Mouse (Mus musculus): Measurements from ENCODE around the gene Pla2g1b. TPM values are rescaled to one million over a fixed set of nuclear protein-coding genes. Genes with fewer than 3 reads are reported as not detected.

Gene Pla2g1b
- total and polyA plus RNA-seq, 2 experiments from 2014 or later: not detected

DNA sequence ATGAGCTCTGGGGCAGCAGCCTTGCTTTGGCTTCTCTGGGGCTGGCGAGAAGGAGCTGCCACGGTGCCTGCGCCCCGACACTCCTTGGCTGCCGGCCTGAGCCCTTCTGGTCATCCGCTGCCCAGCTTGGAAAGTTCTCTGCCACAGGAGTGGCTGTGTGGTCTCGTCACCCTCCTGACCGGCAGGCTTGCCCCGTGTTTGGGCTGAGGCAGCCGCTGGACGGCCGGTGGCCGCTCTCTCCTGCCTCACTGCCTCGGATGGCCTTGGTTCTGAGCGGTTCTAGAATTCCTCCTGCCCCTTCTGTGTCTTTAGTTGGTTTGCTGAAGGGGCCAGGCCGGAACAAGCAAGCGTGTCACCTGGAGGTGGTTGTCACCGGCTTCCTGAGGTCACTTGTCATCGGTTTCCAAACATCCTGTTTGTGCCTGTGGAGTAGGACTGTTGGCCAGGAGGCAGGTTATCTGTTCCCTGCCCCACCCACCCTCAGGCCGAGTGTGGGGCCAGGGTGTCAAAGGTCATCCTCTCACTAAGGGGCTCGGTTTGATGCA, 54.3 kb downstream of the Pla2g1b start:
- H3K9ac ChIP-seq: no peak overlapping the region
- H3K4me1 ChIP-seq (ENCODE audit: insufficient read depth): no peaks in the 10 kb centered on the region
- no peak overlapping the region for H3K27ac ChIP-seq (ENCODE audit: low read depth, low read length)
- DNase-seq (no peak), ATAC-seq (no peak)
- no peaks in the 10 kb centered on the region for H3K36me3 ChIP-seq (ENCODE audit: insufficient read depth)
- no peaks in the 10 kb centered on the region for H3K9me3 ChIP-seq (ENCODE audit: low read length)
- H3K4me3 ChIP-seq (ENCODE audit: low read depth, low read length): no peak overlapping the region
- H3K27me3 ChIP-seq (ENCODE audit: insufficient read depth, low read length): no peaks in the 10 kb centered on the region
- WGBS: 85% methylated on average over 21 of the region's 21 CpGs
- no peak for TF ChIP-seq CTCF (IDR thresholded peaks at IDR 0.05; ENCODE audit: low read depth)
- H3K4me2 ChIP-seq (ENCODE audit: low read depth): no peak overlapping the region

DNA sequence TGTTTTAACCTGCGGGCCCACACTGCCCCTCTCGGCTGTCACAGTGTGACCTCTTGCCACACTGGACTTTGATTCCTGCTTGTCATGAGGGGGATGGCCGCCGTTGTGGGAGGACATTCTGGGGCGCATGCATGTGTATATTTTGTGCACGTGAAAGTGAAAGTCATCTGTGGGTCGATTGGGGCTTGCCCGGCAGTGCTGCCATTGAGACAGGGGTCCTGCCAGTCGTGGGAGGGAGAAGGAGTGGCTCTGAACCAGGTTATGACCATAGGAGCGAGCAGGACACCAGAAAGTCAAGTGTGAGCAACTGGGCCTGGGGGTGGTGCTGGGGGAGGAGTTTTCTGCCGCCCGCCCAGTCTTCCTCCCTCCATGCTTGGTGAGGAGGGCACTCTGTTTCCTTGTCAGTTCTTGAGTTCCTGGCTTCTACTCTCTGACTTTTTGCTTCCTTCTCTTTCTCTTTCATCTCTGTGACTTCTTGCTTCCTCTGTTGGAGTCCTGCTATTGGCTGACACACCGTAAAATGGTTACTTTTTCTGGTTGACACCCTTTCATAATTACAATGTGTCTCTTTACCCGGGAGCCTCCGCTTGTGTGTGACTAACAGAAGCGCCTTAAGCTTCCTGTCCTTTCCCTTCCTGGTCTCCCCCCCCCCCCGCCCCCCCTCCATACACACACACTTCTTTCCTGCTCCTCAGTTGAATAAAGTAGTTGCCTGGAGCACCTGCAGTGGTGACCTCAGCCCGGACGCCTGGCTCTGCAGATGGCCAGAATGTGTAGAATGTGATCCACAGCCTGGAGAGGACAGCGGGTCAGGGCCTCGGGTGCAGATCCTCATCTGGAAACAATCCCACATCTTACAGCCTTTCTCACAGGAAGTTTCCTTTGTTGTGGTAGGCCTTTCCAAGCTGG, 55.7 kb downstream of the Pla2g1b start:
- ATAC-seq: no peak
- WGBS: 71% methylated on average over 21 of the region's 21 CpGs
- no peaks in the 10 kb centered on the region for H3K9me3 ChIP-seq (ENCODE audit: low read length)
- no peak for TF ChIP-seq CTCF (IDR thresholded peaks at IDR 0.05; ENCODE audit: low read depth)
- no peak overlapping the region for H3K27ac ChIP-seq (ENCODE audit: low read depth, low read length)
- H3K9ac ChIP-seq: no peak overlapping the region
- H3K27me3 ChIP-seq (ENCODE audit: insufficient read depth, low read length): no peaks in the 10 kb centered on the region
- H3K4me1 ChIP-seq (ENCODE audit: insufficient read depth): no peaks in the 10 kb centered on the region
- DNase-seq: no peak
- no peaks in the 10 kb centered on the region for H3K36me3 ChIP-seq (ENCODE audit: insufficient read depth)
- no peak overlapping the region for H3K4me3 ChIP-seq (ENCODE audit: low read depth, low read length)
- no peak overlapping the region for H3K4me2 ChIP-seq (ENCODE audit: low read depth)

GRCm38 (mm10) chr5:115522531-115522930, 56.5 kb downstream of the Pla2g1b start:
- H3K27me3 ChIP-seq (ENCODE audit: insufficient read depth, low read length): no peaks in the 10 kb centered on the region
- no peak for ATAC-seq
- no peak overlapping the region for H3K4me3 ChIP-seq (ENCODE audit: low read depth, low read length)
- H3K27ac ChIP-seq (ENCODE audit: low read depth, low read length): no peak overlapping the region
- 90% methylated on average over 4 of the region's 4 CpGs for WGBS
- H3K9me3 ChIP-seq (ENCODE audit: low read length): no peaks in the 10 kb centered on the region
- TF ChIP-seq CTCF (IDR thresholded peaks at IDR 0.05; ENCODE audit: low read depth): no peak
- no peaks in the 10 kb centered on the region for H3K36me3 ChIP-seq (ENCODE audit: insufficient read depth)
- DNase-seq: no peak
- no peak overlapping the region for H3K4me2 ChIP-seq (ENCODE audit: low read depth)
- no peak overlapping the region for H3K9ac ChIP-seq
- no peaks in the 10 kb centered on the region for H3K4me1 ChIP-seq (ENCODE audit: insufficient read depth)

DNA sequence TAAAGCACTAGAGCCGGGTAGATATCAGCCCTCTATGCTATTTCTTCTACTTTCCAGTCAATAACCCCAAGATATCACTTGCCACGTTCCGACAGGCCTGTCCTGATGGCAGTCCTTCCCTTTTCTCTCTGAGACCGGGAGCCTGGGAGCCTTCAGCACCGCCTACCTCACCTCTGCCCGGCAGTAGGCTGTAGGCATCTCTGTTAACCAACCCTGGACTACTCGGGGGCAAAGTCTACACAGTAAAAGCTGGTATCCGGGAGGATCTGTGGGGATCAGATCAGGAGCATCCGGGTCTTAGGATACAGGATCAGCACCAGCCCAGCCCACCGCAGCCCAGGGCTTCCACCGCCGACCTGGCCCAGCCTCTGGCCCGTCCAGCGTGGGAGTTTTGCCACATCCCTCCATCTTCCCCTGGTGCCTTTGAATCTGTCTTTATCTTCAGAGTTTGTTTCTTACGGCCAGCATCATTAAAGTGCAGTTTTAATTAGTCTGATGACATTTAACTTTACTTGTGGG, 57.0 kb downstream of the Pla2g1b start:
- Histone ChIP-seq H3K9me3 (ENCODE audit: low read length) (no peaks in the 10 kb centered on the region), H3K27ac (ENCODE audit: low read depth, low read length) (no peak overlapping the region), H3K4me2 (ENCODE audit: low read depth) (no peak overlapping the region), H3K4me3 (ENCODE audit: low read depth, low read length) (no peak overlapping the region), H3K27me3 (ENCODE audit: insufficient read depth, low read length) (no peaks in the 10 kb centered on the region), H3K36me3 (ENCODE audit: insufficient read depth) (no peaks in the 10 kb centered on the region), H3K4me1 (ENCODE audit: insufficient read depth) (no peaks in the 10 kb centered on the region), H3K9ac (no peak overlapping the region)
- whole genome bisulfite sequencing: 81% methylated on average over 15 of the region's 15 CpGs
- ATAC-seq (no peak), DNase-seq (no peak)
- no peak for TF ChIP-seq CTCF (IDR thresholded peaks at IDR 0.05; ENCODE audit: low read depth)

DNA sequence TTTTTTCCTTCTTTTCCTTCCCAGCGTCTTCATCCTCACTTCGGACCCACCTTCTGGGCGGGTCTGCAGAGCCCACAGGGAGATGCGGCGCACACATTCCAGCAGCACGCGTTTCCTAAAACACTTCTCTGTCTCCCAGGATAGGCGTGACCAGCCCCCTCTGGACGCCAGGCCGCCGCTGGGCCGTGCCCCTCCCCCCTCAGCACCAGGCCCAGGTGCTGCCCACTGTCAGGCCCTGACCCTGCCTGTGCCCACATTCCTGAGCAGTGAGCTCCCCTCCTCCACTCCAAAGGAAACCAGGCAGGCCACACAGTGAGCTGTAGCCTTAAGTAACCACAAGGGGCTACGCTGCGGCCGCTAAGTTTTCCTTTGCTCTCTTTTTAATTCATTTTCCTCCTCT, 57.9 kb downstream of the Pla2g1b start:
- Histone ChIP-seq H3K4me3 (ENCODE audit: low read depth, low read length) (no peak overlapping the region), H3K4me2 (ENCODE audit: low read depth) (no peak overlapping the region), H3K9me3 (ENCODE audit: low read length) (no peaks in the 10 kb centered on the region), H3K27ac (ENCODE audit: low read depth, low read length) (no peak overlapping the region), H3K9ac (no peak overlapping the region), H3K27me3 (ENCODE audit: insufficient read depth, low read length) (no peaks in the 10 kb centered on the region), H3K4me1 (ENCODE audit: insufficient read depth) (no peaks in the 10 kb centered on the region), H3K36me3 (ENCODE audit: insufficient read depth) (no peaks in the 10 kb centered on the region)
- ATAC-seq: no peak; the same call in 1 of the 2 replicates
- 18% methylated on average over 15 of the region's 15 CpGs for WGBS
- TF ChIP-seq CTCF (IDR thresholded peaks at IDR 0.05; ENCODE audit: low read depth): peak; percentile 42
- DNase-seq: no peak

Other genes starting within 250 kb of the Pla2g1b start
- gene Pop5, start 230.4 kb upstream of the Pla2g1b start, total RNA-seq (2014; rRNA removed): 32.8 and 40.8 TPM in 2 replicates
- 85.9 and 96.6 TPM in 2 replicates for gene Pop5, start 230.4 kb upstream of the Pla2g1b start, polyA plus RNA-seq (2015; fragmentation: Nextera tagmentation; extraction: Ambion mirVana)
- 91.4 and 106 TPM in 2 replicates for gene Rnf10, start 193.4 kb upstream of the Pla2g1b start, total RNA-seq (2014; rRNA removed)
- 150 and 169 TPM in 2 replicates for gene Rnf10, start 193.4 kb upstream of the Pla2g1b start, polyA plus RNA-seq (2015; fragmentation: Nextera tagmentation; extraction: Ambion mirVana)
- 35.9 and 41.7 TPM in 2 replicates for gene Coq5, start 186.6 kb upstream of the Pla2g1b start, total RNA-seq (2014; rRNA removed)
- gene Coq5, start 186.6 kb upstream of the Pla2g1b start, polyA plus RNA-seq (2015; fragmentation: Nextera tagmentation; extraction: Ambion mirVana): 40.7 and 45.2 TPM in 2 replicates
- 259 and 351 TPM in 2 replicates for gene Dynll1, start 165.3 kb upstream of the Pla2g1b start, total RNA-seq (2014; rRNA removed)
- gene Dynll1, start 165.3 kb upstream of the Pla2g1b start, polyA plus RNA-seq (2015; fragmentation: Nextera tagmentation; extraction: Ambion mirVana): 1,192 and 1,422 TPM in 2 replicates
- gene Srsf9, start 139.1 kb upstream of the Pla2g1b start, total RNA-seq (2014; rRNA removed): 43.7 and 49.9 TPM in 2 replicates
- gene Srsf9, start 139.1 kb upstream of the Pla2g1b start, polyA plus RNA-seq (2015; fragmentation: Nextera tagmentation; extraction: Ambion mirVana): 112 and 117 TPM in 2 replicates
- gene Gatc, start 125.1 kb upstream of the Pla2g1b start, total RNA-seq (2014; rRNA removed): 21.8 and 25.5 TPM in 2 replicates
- gene Gatc, start 125.1 kb upstream of the Pla2g1b start, polyA plus RNA-seq (2015; fragmentation: Nextera tagmentation; extraction: Ambion mirVana): 34.8 and 40.2 TPM in 2 replicates
- gene Triap1, start 125.0 kb upstream of the Pla2g1b start, total RNA-seq (2014; rRNA removed): 17.3 and 22.8 TPM in 2 replicates
- 60.5 and 68.0 TPM in 2 replicates for gene Triap1, start 125.0 kb upstream of the Pla2g1b start, polyA plus RNA-seq (2015; fragmentation: Nextera tagmentation; extraction: Ambion mirVana)
- 628 and 701 TPM in 2 replicates for gene Cox6a1, start 117.3 kb upstream of the Pla2g1b start, total RNA-seq (2014; rRNA removed)
- 1,510 and 1,858 TPM in 2 replicates for gene Cox6a1, start 117.3 kb upstream of the Pla2g1b start, polyA plus RNA-seq (2015; fragmentation: Nextera tagmentation; extraction: Ambion mirVana)
- gene Msi1, start 36.7 kb upstream of the Pla2g1b start, total RNA-seq (2014; rRNA removed): 53.8 and 65.9 TPM in 2 replicates
- 48.2 and 49.9 TPM in 2 replicates for gene Msi1, start 36.7 kb upstream of the Pla2g1b start, polyA plus RNA-seq (2015; fragmentation: Nextera tagmentation; extraction: Ambion mirVana)
- 34.5 and 36.3 TPM in 2 replicates for gene Sirt4, start 18.5 kb downstream of the Pla2g1b start, total RNA-seq (2014; rRNA removed)
- gene Sirt4, start 18.5 kb downstream of the Pla2g1b start, polyA plus RNA-seq (2015; fragmentation: Nextera tagmentation; extraction: Ambion mirVana): 18.3 and 18.8 TPM in 2 replicates
- 23.5 and 29.8 TPM in 2 replicates for gene Pxn, start 40.4 kb downstream of the Pla2g1b start, total RNA-seq (2014; rRNA removed)
- gene Pxn, start 40.4 kb downstream of the Pla2g1b start, polyA plus RNA-seq (2015; fragmentation: Nextera tagmentation; extraction: Ambion mirVana): 14.1 and 14.8 TPM in 2 replicates
- 1,794 and 2,056 TPM in 2 replicates for gene Rplp0, start 93.2 kb downstream of the Pla2g1b start, total RNA-seq (2014; rRNA removed)
- gene Rplp0, start 93.2 kb downstream of the Pla2g1b start, polyA plus RNA-seq (2015; fragmentation: Nextera tagmentation; extraction: Ambion mirVana): 842 and 978 TPM in 2 replicates
- 51.9 and 74.4 TPM in 2 replicates for gene Gcn1l1, start 99.0 kb downstream of the Pla2g1b start, total RNA-seq (2014; rRNA removed)
- gene Gcn1l1, start 99.0 kb downstream of the Pla2g1b start, polyA plus RNA-seq (2015; fragmentation: Nextera tagmentation; extraction: Ambion mirVana): 19.4 and 22.4 TPM in 2 replicates
- 87.7 and 92.5 TPM in 2 replicates for gene Rab35, start 165.6 kb downstream of the Pla2g1b start, total RNA-seq (2014; rRNA removed)
- gene Rab35, start 165.6 kb downstream of the Pla2g1b start, polyA plus RNA-seq (2015; fragmentation: Nextera tagmentation; extraction: Ambion mirVana): 22.0 and 24.7 TPM in 2 replicates

All from forebrain, postnatal 0 days (tissue).